Mouse (Mus musculus) cerebellum, postnatal 10 days (tissue): ENCODE data around the gene Fut1.

ENCODE experiments used
- DNase-seq, 2 experiments: peaks; one replicate each; pipeline ENCODE4 v3.0.0; 2021; ENCODE audit warnings: mixed read lengths in 2 of 2

Fut1 gene

GRCm38 (mm10) chr7:45605704-45606289 is 11.3 kb upstream of the Fut1 start:
- DNase-seq = no peak

GRCm38 (mm10) chr7:45609511-45609910 is 7.6 kb upstream of the Fut1 start:
- DNase-seq = no peak

- peak in 1 of 2 experiments; percentile 27 for DNase-seq
These were observed 812 bp upstream of the Fut1 start for GRCm38 (mm10) chr7:45616277-45616676.

GRCm38 (mm10) chr7:45618316-45618715 is 1.2 kb downstream of the Fut1 start:
- DNase-seq = no peak

- no peak for DNase-seq
These were observed 2.5 kb downstream of the Fut1 start for GRCm38 (mm10) chr7:45619592-45619991.

- peak; percentile 48 to 51 for DNase-seq
These were observed 4.4 kb downstream of the Fut1 start, which contains the start of gene Izumo1 for GRCm38 (mm10) chr7:45621443-45621842. Gene Izumo1, plus strand, starts transcription at chr7:45621811.

GRCm38 (mm10) chr7:45623507-45623906 is 6.4 kb downstream of the Fut1 start:
- no peak for DNase-seq

- no peak for DNase-seq
These were observed 7.6 kb downstream of the Fut1 start for GRCm38 (mm10) chr7:45624718-45625117.

GRCm38 (mm10) chr7:45625481-45625880 is 8.4 kb downstream of the Fut1 start:
- DNase-seq = no peak

- no peak for DNase-seq
These were observed 9.5 kb downstream of the Fut1 start for GRCm38 (mm10) chr7:45626571-45627076.

- no peak for DNase-seq
These were observed 10.2 kb downstream of the Fut1 start, which contains the start of gene Rasip1 for GRCm38 (mm10) chr7:45627261-45627660. Gene Rasip1, plus strand, starts transcription at chr7:45627488.

- peak; percentile 97 to 98 for DNase-seq
These were observed 11.5 kb downstream of the Fut1 start for GRCm38 (mm10) chr7:45628364-45629294.

- DNase-seq = peak in 1 of 2 experiments; percentile 26
These were observed 13.2 kb downstream of the Fut1 start for GRCm38 (mm10) chr7:45630064-45630907.

- DNase-seq = peak; percentile 75 to 77
These were observed 15.4 kb downstream of the Fut1 start for GRCm38 (mm10) chr7:45632499-45632898.

- no peak for DNase-seq
These were observed 18.0 kb downstream of the Fut1 start for GRCm38 (mm10) chr7:45634946-45635681.

GRCm38 (mm10) chr7:45635711-45636688 is 18.9 kb downstream of the Fut1 start:
- DNase-seq = no peak

- peak in 1 of 2 experiments; percentile 36 for DNase-seq
These were observed 20.6 kb downstream of the Fut1 start for GRCm38 (mm10) chr7:45637710-45638109.

GRCm38 (mm10) chr7:45638623-45639401 is 21.7 kb downstream of the Fut1 start:
- DNase-seq = peak; percentile 99

- peak in 1 of 2 experiments; percentile 45 for DNase-seq
These were observed 22.5 kb downstream of the Fut1 start, which contains the start of gene Mamstr for GRCm38 (mm10) chr7:45639561-45640027. Gene Mamstr, plus strand, starts transcription at chr7:45639977.
